Mouse (Mus musculus) activated CD4-positive, CD25-positive, alpha-beta regulatory T cell (primary cell): Measurements from ENCODE around the gene Bloc1s6. TPM values are rescaled to one million over a fixed set of nuclear protein-coding genes. Genes with fewer than 3 reads are reported as not detected.

Experiments used
- polyA plus RNA-seq, 2 experiments: library from polyadenylated mRNA; unstranded; fragments of 100-300 nt; shearing (Covaris generic); gene quantifications; one replicate each; pipeline ENCODE4 v1.2.1; 2017

The Bloc1s6 gene
- polyA plus RNA-seq, result 10 to 100 TPM; 43.4 to 47.9 TPM

GRCm38 (mm10) chr2:122737894-122738830, at the start of gene Bloc1s6:
TSS of gene Bloc1s6 (plus strand) at chr2:122738503.

GRCm38 (mm10) chr2:122702181-122703036, 35.9 kb upstream of the Bloc1s6 start, which contains the start of gene Slc30a4:
TSS of gene Slc30a4 (minus strand) at chr2:122702663.

GRCm38 (mm10) chr2:122765071-122765793, 26.9 kb downstream of the Bloc1s6 start, which contains the start of gene Sqor:
TSS of gene Sqor (plus strand) at chr2:122765237.

Other genes with a start within 250 kb of the Bloc1s6 start
- gene Gatm, start 127.2 kb upstream of the Bloc1s6 start, polyA plus RNA-seq, result 1 to 10 TPM in 1 of 2 experiments, under 1 TPM in 1; 0.63 to 1.7 TPM
- 1 to 10 TPM in 1 of 2 experiments, under 1 TPM in 1; 0.75 to 5.3 TPM for gene AA467197, start 101.5 kb upstream of the Bloc1s6 start, polyA plus RNA-seq
- gene Slc30a4, start 35.8 kb upstream of the Bloc1s6 start, polyA plus RNA-seq, result 1 to 10 TPM in 1 of 2 experiments, under 1 TPM in 1; 0.62 to 4.3 TPM
- gene Sqor, start 26.7 kb downstream of the Bloc1s6 start, polyA plus RNA-seq, result 1 to 10 TPM; 6.9 to 9.1 TPM